Mouse (Mus musculus) E14TG2a.4 (cell line): ENCODE results near the gene Rps21.

Experiments used
- H3K27me3 ChIP-seq: 2 replicates; pipeline ENCODE4 v1.6.1; 2014; ENCODE audit warnings: low read length, control low read depth; ENCODE audit not compliant: insufficient read depth
- H3K36me3 ChIP-seq: 2 replicates; pipeline ENCODE4 v1.6.1; 2014; ENCODE audit warnings: low read length, control low read depth; ENCODE audit not compliant: insufficient read depth
- H3K4me1 ChIP-seq: replicated peaks from 2 replicates; pipeline ENCODE4 v1.6.1; 2014; ENCODE audit warnings: low read depth, low read length, control low read depth
- H3K4me3 ChIP-seq: replicated peaks from 2 replicates; pipeline ENCODE4 v1.5.1; 2014; ENCODE audit warnings: mild to moderate bottlenecking, low read length
- H3K9me3 ChIP-seq: 2 replicates; pipeline ENCODE4 v1.6.1; 2014; ENCODE audit warnings: low read length, control low read depth
- CTCF ChIP-seq: conservative IDR thresholded peaks from 2 replicates; pipeline ENCODE4 v1.5.1; 2014; ENCODE audit warnings: low read length
- NANOG ChIP-seq: IDR thresholded peaks from 2 replicates; pipeline ENCODE4 v1.6.1; 2014; ENCODE audit warnings: borderline replicate concordance, low read length, mixed read lengths
- POU5F1 ChIP-seq: IDR thresholded peaks from 2 replicates; pipeline ENCODE4 v1.6.1; 2014; ENCODE audit warnings: low read length, borderline replicate concordance

Rps21 gene

GRCm38 (mm10) chr2:180218241-180218640 is 38.9 kb upstream of the Rps21 start:
- TF ChIP-seq CTCF (no peak), POU5F1 (no peak), NANOG (no peak)
- Histone ChIP-seq H3K4me1 (peaks cover 98% of the 10 kb centered on the region), H3K27me3 (no peaks in the 10 kb centered on the region; the same call in 1 of the 2 replicates), H3K9me3 (no peaks in the 10 kb centered on the region), H3K36me3 (peaks cover 92% of the 10 kb centered on the region), H3K4me3 (peak overlapping the region; percentile 96; the same call in 1 of the 2 replicates)

- TF ChIP-seq POU5F1 (no peak), CTCF (no peak), NANOG (no peak)
- H3K36me3 ChIP-seq = peaks cover 92% of the 10 kb centered on the region
- peak overlapping the region; percentile 96 for H3K4me3 ChIP-seq
- H3K4me1 ChIP-seq = peaks cover 100% of the 10 kb centered on the region
- no peaks in the 10 kb centered on the region for H3K9me3 ChIP-seq
- no peaks in the 10 kb centered on the region; the same call in 1 of the 2 replicates for H3K27me3 ChIP-seq
These were observed 38.5 kb upstream of the Rps21 start for GRCm38 (mm10) chr2:180218677-180219076.

GRCm38 (mm10) chr2:180219145-180219943 is 37.8 kb upstream of the Rps21 start:
- TF ChIP-seq NANOG = no peak
- no peak for TF ChIP-seq CTCF
- TF ChIP-seq POU5F1 = no peak
- Histone ChIP-seq H3K4me1 (peaks cover 100% of the 10 kb centered on the region), H3K4me3 (peak overlapping the region; percentile 96)

GRCm38 (mm10) chr2:180220165-180220564 is 37.0 kb upstream of the Rps21 start:
- Histone ChIP-seq H3K36me3 (peaks cover 79% of the 10 kb centered on the region), H3K9me3 (no peaks in the 10 kb centered on the region), H3K27me3 (no peaks in the 10 kb centered on the region; the same call in 1 of the 2 replicates), H3K4me3 (peak overlapping the region; percentile 96), H3K4me1 (peaks cover 98% of the 10 kb centered on the region)
- TF ChIP-seq NANOG (no peak), POU5F1 (no peak), CTCF (no peak)

More at GRCm38 (mm10) chr2:180219145-180219943, 37.8 kb upstream of the Rps21 start:
- H3K27me3 ChIP-seq = no peaks in the 10 kb centered on the region; the same call in 1 of the 2 replicates
- no peaks in the 10 kb centered on the region for H3K9me3 ChIP-seq
- H3K36me3 ChIP-seq = peaks cover 87% of the 10 kb centered on the region

GRCm38 (mm10) chr2:180221051-180221450 is 36.1 kb upstream of the Rps21 start:
- H3K4me3 ChIP-seq = peak overlapping the region; percentile 96
- peaks cover 89% of the 10 kb centered on the region for H3K4me1 ChIP-seq
- no peaks in the 10 kb centered on the region for H3K9me3 ChIP-seq
- H3K27me3 ChIP-seq = no peaks in the 10 kb centered on the region; the same call in 1 of the 2 replicates
- peaks cover 70% of the 10 kb centered on the region for H3K36me3 ChIP-seq
- TF ChIP-seq CTCF (no peak), NANOG (no peak), POU5F1 (no peak)

- H3K36me3 ChIP-seq = peaks cover 61% of the 10 kb centered on the region
- peaks cover 88% of the 10 kb centered on the region for H3K4me1 ChIP-seq
- H3K4me3 ChIP-seq = peak overlapping the region; percentile 96
- no peaks in the 10 kb centered on the region; the same call in 1 of the 2 replicates for H3K27me3 ChIP-seq
- no peaks in the 10 kb centered on the region for H3K9me3 ChIP-seq
- TF ChIP-seq CTCF = peak; percentile 35; the same call in 1 of the 2 replicates
- TF ChIP-seq NANOG = no peak
- no peak for TF ChIP-seq POU5F1
These were observed 34.9 kb upstream of the Rps21 start for GRCm38 (mm10) chr2:180222250-180222649.

- Histone ChIP-seq H3K4me1 (peaks cover 88% of the 10 kb centered on the region), H3K9me3 (no peaks in the 10 kb centered on the region), H3K36me3 (peaks cover 37% of the 10 kb centered on the region), H3K27me3 (peaks cover 13% of the 10 kb centered on the region; the same call in 1 of the 2 replicates), H3K4me3 (peak overlapping the region; percentile 96)
- TF ChIP-seq POU5F1 = no peak
- no peak for TF ChIP-seq NANOG
- TF ChIP-seq CTCF = no peak
These were observed 32.5 kb upstream of the Rps21 start for GRCm38 (mm10) chr2:180224647-180225043.

- H3K4me1 ChIP-seq = peaks cover 88% of the 10 kb centered on the region
- H3K4me3 ChIP-seq = peak overlapping the region; percentile 96
- H3K9me3 ChIP-seq = no peaks in the 10 kb centered on the region
- H3K27me3 ChIP-seq = peaks cover 13% of the 10 kb centered on the region; the same call in 1 of the 2 replicates
- TF ChIP-seq NANOG = no peak
- TF ChIP-seq POU5F1 = no peak
- no peak for TF ChIP-seq CTCF
- peaks cover 31% of the 10 kb centered on the region for H3K36me3 ChIP-seq
These were observed 32.0 kb upstream of the Rps21 start for GRCm38 (mm10) chr2:180225044-180225761.
